Mouse (Mus musculus) bone marrow, adult 2 months (tissue): Measurements from ENCODE around the gene Nxph3.

ENCODE experiments used
- CTCF ChIP-seq: fragments of 200-500 bp; IDR thresholded peaks from 2 replicates; pipeline ENCODE4 v1.5.1; 2011; ENCODE audit warnings: low read length, control low read depth; ENCODE audit not compliant: control insufficient read depth, insufficient read depth
- POLR2A ChIP-seq: fragments of 200-500 bp; IDR thresholded peaks from 2 replicates; pipeline ENCODE4 v1.6.1; 2011; ENCODE audit warnings: low read depth, mild to moderate bottlenecking, control low read depth, low read length, borderline replicate concordance; ENCODE audit not compliant: control insufficient read depth

DNA sequence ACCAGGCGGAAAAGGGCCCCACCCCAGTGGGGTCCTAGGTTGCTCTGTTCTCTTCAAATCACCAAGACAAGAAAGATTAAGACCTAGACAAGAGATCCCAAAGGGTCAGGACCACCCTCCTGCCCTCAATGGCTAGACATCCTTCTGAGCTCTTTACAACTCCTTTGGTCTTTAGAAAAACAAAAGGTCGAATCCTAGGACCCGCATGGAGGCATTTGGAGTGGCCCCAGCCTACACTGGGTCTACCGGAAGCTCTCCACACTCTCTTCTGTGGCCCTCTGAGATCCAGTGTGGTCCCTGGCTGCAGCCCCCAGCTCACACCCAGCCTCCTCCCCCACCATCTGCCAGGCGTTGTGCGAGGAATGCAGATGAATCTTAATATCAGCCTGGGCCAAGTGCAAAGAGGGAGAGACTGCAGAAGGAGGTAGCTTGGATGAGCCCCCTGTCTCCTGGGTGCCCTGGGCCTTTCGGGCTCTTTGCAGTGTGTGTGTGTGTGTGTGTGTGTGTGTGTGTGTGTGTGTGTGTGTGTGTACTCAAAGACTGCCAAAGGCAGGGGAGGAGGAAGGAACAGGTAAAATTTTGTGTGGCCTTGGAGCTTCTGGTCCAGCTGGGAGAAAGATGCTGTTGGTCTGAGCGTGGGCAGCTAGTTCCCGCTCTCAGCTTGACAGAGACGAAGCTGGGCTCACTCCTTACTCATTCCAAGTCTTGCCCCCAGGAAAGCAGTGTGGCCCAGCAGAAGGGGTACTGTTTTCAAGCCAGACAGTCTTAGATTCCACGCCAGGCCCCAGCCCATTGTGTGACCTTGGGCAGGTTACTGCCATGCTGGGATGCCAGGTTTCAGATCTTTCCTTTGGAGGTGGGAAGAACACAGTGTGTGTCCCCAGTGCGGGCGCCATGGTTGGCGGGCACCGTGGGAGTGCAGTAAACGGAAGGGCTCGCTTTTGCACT, 1.3 kb upstream of the Nxph3 start:
- TF ChIP-seq CTCF (no peak), POLR2A (no peak)
